Mouse (Mus musculus) erythroid progenitor cell, adult 5-6 weeks (primary cell): ENCODE results near the gene Tbr1. TPM values are rescaled to one million over a fixed set of nuclear protein-coding genes. Genes with fewer than 3 reads are reported as not detected.

Experiments used
- ATAC-seq: replicated peaks from 2 replicates; pipeline ENCODE4 v1.8.0; 2016; ENCODE audit warnings: moderate number of reproducible peaks, mild to moderate bottlenecking, moderate TSS enrichment, inconsistent platforms; ENCODE audit not compliant: poor library complexity, low FRiP score, severe bottlenecking
- total RNA-seq, 2 experiments: library from RNA; stranded (forward) in 1 of 2; stranded (reverse) in 1 of 2; fragments of 150-400 nt in 1 of 2; fragments of 186-747, 209-891 nt in 1 of 2; gene quantifications; 2 replicates each; pipeline versions ENCODE4 v1.2.3 to v1.2.4; 2015 to 2017; ENCODE audit warnings: low replicate concordance in 2 of 2

The Tbr1 gene
- total RNA-seq, 2 experiments from 2014 or later, result not detected

- no peak for ATAC-seq
Measured at GRCm38 (mm10) chr2:61810751-61811150, 8.0 kb downstream of the Tbr1 start.

DNA sequence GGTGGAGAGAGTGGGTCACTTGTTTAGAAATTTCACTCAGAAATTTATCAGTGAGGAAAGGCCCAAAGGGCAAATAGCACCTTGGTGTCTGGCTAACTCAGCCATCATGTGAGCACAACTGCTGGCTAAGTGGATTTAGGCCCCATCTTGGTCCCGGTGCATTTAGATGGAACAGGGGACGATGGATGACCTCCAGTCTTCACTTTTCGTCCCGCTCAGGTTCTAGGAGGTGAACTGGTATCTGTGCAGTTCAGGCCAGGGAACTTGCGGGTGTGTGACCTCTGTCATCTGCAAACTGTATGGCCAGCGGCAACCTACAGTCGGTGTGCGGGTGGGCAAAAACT lies 8.4 kb downstream of the Tbr1 start:
- no peak for ATAC-seq

DNA sequence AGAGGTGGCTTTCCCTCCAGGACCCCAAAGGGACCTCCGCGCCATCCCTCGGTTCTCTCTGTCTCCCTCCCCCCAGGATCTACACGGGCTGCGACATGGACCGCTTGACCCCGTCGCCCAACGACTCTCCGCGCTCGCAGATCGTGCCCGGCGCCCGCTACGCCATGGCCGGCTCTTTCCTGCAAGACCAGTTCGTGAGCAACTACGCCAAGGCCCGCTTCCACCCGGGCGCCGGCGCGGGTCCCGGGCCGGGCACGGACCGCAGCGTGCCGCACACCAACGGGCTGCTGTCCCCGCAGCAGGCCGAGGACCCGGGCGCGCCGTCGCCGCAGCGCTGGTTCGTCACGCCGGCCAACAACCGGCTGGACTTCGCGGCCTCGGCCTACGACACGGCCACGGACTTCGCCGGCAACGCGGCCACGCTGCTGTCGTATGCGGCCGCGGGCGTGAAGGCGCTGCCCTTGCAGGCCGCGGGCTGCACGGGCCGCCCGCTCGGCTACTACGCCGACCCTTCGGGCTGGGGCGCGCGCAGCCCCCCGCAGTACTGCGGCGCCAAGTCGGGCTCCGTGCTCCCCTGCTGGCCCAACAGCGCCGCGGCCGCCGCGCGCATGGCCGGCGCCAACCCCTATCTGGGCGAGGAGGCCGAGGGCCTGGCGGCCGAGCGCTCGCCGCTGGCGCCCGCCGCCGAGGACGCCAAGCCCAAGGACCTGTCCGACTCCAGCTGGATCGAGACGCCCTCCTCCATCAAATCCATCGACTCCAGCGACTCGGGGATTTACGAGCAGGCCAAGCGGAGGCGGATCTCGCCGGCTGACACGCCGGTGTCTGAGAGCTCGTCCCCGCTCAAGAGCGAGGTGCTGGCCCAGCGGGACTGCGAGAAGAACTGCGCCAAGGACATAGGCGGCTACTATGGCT lies 9.0 kb downstream of the Tbr1 start:
- no peak for ATAC-seq

GRCm38 (mm10) chr2:61812536-61812935 lies 9.8 kb downstream of the Tbr1 start:
- no peak for ATAC-seq

- no peak for ATAC-seq
Measured at GRCm38 (mm10) chr2:61813106-61813505, 10.4 kb downstream of the Tbr1 start.

GRCm38 (mm10) chr2:61813521-61813920 lies 10.8 kb downstream of the Tbr1 start:
- no peak for ATAC-seq

DNA sequence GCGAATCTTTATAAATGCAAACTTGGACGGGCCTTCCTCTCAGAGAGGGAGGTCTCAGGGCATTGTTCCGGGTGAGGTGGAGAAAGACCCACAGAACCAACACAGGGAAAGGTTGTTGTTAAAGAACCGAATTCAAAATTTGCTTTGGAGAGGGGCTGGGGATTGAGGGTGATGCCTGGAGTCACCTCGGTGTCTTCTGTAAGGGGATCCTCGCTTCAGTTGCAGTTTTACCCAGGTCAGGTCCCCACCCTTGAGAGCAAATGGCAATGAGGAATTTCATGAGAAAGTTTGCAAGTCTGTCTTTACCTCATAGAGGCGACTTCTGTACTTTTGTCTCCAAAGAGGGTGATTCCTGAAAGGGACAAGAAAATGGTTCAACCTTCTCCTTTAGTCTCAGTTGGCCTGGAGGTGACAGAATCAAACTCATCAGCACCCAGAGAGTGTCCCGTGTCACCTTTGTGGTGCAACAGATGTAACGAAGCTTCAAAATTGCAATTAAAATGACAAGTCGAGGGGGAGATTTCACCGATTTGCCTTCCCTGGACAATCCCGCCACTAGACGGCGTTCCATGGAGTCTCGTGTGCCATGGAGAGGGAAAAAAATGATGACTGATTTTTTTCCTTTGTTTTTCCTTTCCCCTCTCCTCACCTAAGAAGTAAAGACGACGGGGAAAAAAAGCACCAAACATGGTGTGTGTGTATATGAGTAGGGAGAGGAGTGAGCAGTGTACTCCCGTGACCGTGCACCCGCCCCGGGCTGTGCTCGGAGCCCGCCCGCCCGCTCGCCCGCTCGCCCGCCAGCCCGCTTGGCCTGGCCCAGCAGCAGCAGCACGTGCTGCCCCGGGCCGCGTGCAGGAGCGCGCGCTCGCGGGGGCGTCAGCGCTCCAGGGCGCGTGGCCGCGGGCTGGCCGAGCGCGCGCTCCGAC lies 12.1 kb downstream of the Tbr1 start:
- ATAC-seq, result no peak

DNA sequence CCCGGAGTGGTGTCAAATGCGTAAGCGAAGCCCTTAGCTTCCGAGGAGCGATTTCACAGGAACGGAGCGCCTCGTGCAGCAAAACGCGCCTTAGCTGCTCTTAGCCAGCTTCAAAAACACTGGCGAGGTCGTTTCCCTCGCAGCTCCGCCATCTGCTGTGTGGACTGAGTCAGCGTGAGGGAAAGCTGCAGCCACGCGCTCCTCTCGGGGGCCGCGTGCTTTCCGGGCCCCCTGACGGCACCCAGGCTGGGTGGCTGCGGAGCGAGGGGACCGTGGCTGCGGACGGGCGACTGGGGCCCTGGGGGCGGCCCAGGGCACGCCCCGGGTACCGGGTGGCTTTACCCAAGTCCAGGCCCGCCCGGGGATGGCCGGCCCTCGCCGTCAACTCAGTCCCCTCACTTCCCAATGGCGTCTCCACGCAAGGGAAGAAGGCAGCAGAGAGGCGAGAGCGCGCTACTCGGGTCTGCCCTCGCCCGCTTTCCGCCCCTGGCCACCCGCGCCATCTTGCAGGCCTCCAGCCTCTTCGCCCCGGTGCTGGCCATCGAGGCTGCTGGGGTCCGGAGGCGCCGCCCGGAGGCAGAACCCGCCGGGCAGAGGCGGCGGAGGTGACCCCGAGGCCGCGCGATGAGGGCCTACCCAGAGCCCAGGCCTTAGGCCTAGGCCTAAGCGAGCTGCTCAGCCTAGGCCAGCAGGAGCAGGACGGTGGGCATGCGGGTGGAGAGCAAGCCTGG lies 13.0 kb downstream of the Tbr1 start:
- ATAC-seq, result no peak

- ATAC-seq, result no peak
Measured at GRCm38 (mm10) chr2:61818197-61818596, 15.5 kb downstream of the Tbr1 start.

DNA sequence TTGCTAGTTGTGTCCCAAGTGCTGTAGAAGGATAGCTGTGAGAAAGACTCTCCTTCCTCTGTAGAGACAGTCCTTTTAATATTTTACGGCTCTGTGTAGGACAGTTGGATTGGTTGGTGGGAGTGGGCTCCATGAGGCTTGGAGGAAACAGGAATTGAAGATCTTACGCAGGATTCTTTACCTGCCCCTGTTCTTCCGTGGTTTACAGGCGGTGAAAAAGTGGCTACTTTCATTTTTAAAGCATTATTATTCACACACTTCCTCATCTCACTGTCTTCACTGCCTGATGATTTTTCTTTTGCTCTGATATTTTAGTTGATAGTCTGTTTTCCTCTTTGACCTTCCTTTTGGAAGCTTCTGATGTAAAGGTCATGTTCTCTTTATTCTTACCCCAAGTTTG lies 17.5 kb downstream of the Tbr1 start:
- no peak for ATAC-seq

DNA sequence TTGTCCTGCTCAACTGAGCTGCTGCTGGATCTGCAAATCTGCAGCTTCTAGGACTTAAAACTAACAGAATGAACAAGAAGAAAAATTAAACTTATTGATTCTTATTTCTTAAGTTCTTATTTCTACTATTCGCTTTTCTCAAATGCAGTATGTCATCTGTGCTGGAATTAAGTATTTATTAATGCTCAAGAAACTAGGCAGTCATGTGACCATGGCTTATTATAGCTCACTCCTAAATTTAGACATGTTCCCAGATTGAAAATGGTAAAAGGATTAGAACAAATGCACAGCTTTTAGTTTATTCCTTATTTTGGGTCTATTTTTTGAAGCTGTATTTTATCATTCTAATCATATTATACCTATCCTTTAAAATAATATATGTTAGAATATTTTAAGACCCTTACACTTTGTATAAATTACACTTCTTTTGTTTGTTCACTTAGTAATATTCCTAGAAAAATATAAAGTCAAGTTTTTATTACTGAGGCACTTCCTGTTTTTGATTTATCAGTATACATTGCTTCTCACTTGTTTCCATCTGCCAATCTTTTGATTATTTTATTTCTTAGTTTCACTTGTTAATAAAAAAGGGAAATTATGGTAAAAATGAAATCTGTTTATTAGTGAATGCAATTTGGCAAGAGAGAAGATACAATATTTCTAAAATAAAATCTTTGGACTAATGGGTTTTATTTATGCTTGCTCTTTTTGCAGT lies 20.9 kb downstream of the Tbr1 start:
- ATAC-seq, result no peak

DNA sequence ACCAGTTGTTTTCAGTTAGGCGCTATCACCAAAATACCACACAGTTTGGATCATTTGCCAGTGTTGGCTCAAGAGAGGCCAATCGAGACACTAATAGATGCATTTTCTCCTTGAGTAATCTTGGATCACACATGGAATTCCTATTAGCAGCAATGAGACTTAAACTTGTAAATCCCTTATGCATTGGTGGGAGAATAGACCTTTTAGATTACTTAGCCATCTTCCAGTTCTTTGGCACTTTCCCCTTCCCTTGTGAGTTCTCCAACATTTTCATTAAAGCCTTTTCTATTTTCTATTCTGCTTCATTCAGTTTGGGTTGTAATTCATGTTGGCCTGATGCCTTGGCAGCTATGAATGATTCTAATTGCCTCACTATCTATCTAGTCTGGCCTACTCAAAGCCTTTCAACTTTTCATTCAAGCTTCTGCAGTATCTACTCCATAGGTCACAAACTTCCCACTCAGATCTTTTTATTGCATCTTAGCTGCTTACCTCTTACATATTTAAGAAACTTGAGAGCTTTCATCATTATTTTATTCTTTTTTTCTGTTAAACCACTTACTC lies 34.6 kb downstream of the Tbr1 start:
- no peak for ATAC-seq

Other genes starting within 250 kb of the Tbr1 start
- gene Tank, start 224.3 kb upstream of the Tbr1 start, total RNA-seq (2015; ENCODE audit: low replicate concordance), result 96.6 and 128 TPM in 2 replicates
- gene Tank, start 224.3 kb upstream of the Tbr1 start, total RNA-seq (2017; ENCODE audit: low replicate concordance), result 73.3 and 83.4 TPM in 2 replicates
- 126 and 128 TPM in 2 replicates for gene Psmd14, start 91.2 kb upstream of the Tbr1 start, total RNA-seq (2015; ENCODE audit: low replicate concordance)
- 66.0 and 108 TPM in 2 replicates for gene Psmd14, start 91.2 kb upstream of the Tbr1 start, total RNA-seq (2017; ENCODE audit: low replicate concordance)
- not detected in 2 replicates for gene Slc4a10, start 243.5 kb downstream of the Tbr1 start, total RNA-seq (2015; ENCODE audit: low replicate concordance)
- gene Slc4a10, start 243.5 kb downstream of the Tbr1 start, total RNA-seq (2017; ENCODE audit: low replicate concordance), result 3.3 TPM in 1 of 2 replicates, not detected in the other